Mouse (Mus musculus): ENCODE results near the gene Cd28.

DNA sequence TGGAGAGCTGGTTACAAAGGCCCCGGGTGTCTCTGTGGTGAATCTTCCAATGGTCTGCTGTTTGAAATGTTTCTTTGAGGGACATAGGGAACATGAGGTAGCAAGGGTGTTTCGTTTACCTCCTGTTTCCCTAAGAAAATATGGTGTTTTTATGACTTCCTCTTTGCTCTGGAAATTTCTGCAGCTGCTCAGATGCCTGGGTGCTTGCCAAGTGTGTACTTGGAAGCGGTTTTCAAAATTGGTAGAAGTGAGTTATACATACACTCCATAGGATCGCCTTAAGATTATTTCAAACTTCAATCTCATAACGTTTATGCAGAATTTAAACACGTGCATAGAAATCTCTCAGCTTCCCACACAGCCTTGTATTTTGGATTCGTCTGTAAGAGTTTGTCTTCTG is 29.1 kb downstream of the Cd28 start:
- no peak for TF ChIP-seq POLR2A (IDR thresholded peaks at IDR 0.05; ENCODE audit: low read depth, low read length)
- TF ChIP-seq USF1 (IDR thresholded peaks at IDR 0.05; ENCODE audit: low read depth, low read length) = no peak
- TF ChIP-seq RCOR1 (conservative IDR thresholded peaks at IDR 0.05; ENCODE audit: low read depth, low read length) = no peak
